8 mouse cellular contexts compared by ENCODE assay signal in the genomic region with DNA sequence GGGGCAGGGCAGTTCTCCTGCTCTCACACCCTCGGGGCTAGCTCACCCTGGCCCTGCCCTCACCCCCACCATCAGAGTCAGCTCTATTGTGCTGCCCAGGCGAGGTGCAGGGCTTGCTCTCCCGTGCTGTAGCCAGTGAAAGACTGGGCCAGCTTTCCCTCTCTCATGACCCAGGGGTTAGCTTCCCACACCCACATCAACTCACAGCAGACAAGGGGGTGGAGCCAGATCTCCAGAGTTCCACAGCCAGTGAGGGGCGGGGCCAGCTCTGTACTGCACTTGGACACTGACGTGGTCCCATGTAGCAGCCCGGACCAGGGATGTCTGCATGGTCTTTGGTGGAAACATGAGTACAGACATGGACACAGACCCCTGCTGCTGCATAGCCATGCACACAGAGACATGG. TPM values are rescaled to one million over a fixed set of nuclear protein-coding genes. Genes with fewer than 3 reads are reported as not detected.
A peak's percentile ranks its signal among the peaks of the same experiment; 100 is the strongest.
DNase-seq lines count a peak whose midpoint lies in the region; ATAC-seq and TF ChIP-seq lines count a peak whose summit lies in the region.

No protein-coding gene starts in this region.

- no peak overlapping the region for H3K4me2 ChIP-seq in midbrain, embryonic 12.5 days (replicated peaks)
- no peak overlapping the region for H3K4me2 ChIP-seq in midbrain, embryonic 14.5 days (ENCODE audit: low read length)
- H3K4me2 ChIP-seq in heart, embryonic 12.5 days, result no peak overlapping the region
- H3K4me2 ChIP-seq in forebrain, embryonic 13.5 days, result no peak overlapping the region

- WGBS in midbrain, embryonic 12.5 days, result 19% methylated on average over 6 of the region's 6 CpGs
- WGBS in midbrain, embryonic 14.5 days, result 24% methylated on average over 6 of the region's 6 CpGs
- WGBS in heart, embryonic 12.5 days, result 30% methylated on average over 6 of the region's 6 CpGs
- 22% methylated on average over 6 of the region's 6 CpGs for WGBS in forebrain, embryonic 13.5 days

- intact Hi-C loops in left cerebral cortex, adult 2 months (cut with DNase I), result no loop called here

- H3K36me3 ChIP-seq in midbrain, embryonic 12.5 days, result no peaks in the 10 kb centered on the region
- H3K36me3 ChIP-seq in midbrain, embryonic 14.5 days (ENCODE audit: control insufficient read depth, insufficient read depth, low read length), result no peaks in the 10 kb centered on the region
- H3K36me3 ChIP-seq in heart, embryonic 12.5 days, result no peaks in the 10 kb centered on the region
- H3K36me3 ChIP-seq in forebrain, embryonic 13.5 days (ENCODE audit: poor library complexity, severe bottlenecking), result no peaks in the 10 kb centered on the region

- peak; percentile 52; the same call in 1 of the 2 replicates for ATAC-seq in midbrain, embryonic 12.5 days (ENCODE audit: low FRiP score, low read depth)
- no peak for ATAC-seq in midbrain, embryonic 14.5 days (ENCODE audit: low FRiP score, low TSS enrichment)
- ATAC-seq in heart, embryonic 12.5 days (ENCODE audit: insufficient number of reproducible peaks, low FRiP score), result peak; percentile 76
- ATAC-seq in megakaryocyte-erythroid progenitor cell, adult 5-6 weeks (replicated peaks; ENCODE audit: low FRiP score, low TSS enrichment, poor library complexity, severe bottlenecking), result peak; percentile 76
- no peak for ATAC-seq in forebrain, embryonic 13.5 days

- TF ChIP-seq CTCF in left cerebral cortex, adult 2 months (IDR thresholded peaks at IDR 0.05), result no peak

- H3K9ac ChIP-seq in midbrain, embryonic 12.5 days (replicated peaks), result no peak overlapping the region
- no peak overlapping the region for H3K9ac ChIP-seq in midbrain, embryonic 14.5 days (replicated peaks; ENCODE audit: low read length)
- peak overlapping the region; percentile 27; the same call in 1 of the 2 replicates for H3K9ac ChIP-seq in heart, embryonic 12.5 days
- H3K9ac ChIP-seq in forebrain, embryonic 13.5 days, result no peak overlapping the region

- no peak for DNase-seq in midbrain, embryonic 14.5 days
- peak; percentile 53 to 65 for DNase-seq in kidney, postnatal 25 days
- no peak for DNase-seq in left cerebral cortex, adult 2 months (ENCODE audit: extremely low spot score in 1 of 2, low spot score in 2 of 2)
- no peak for DNase-seq in layer of hippocampus, adult 18-20 months (ENCODE audit: low spot score in 2 of 2)

- H3K27me3 ChIP-seq in midbrain, embryonic 12.5 days, result 0 out of 2 replicates have a peak, but pooled peaks cover 2% of the 10 kb centered on the region
- no peaks in the 10 kb centered on the region for H3K27me3 ChIP-seq in midbrain, embryonic 14.5 days (ENCODE audit: control insufficient read depth, insufficient read depth, low read length)
- H3K27me3 ChIP-seq in heart, embryonic 12.5 days (replicated peaks), result no peaks in the 10 kb centered on the region
- no peaks in the 10 kb centered on the region for H3K27me3 ChIP-seq in forebrain, embryonic 13.5 days

- no peak overlapping the region for H3K27ac ChIP-seq in midbrain, embryonic 12.5 days (replicated peaks)
- no peak overlapping the region for H3K27ac ChIP-seq in midbrain, embryonic 14.5 days (replicated peaks; ENCODE audit: low read depth, low read length)
- H3K27ac ChIP-seq in heart, embryonic 12.5 days (ENCODE audit: poor library complexity, severe bottlenecking), result 0 out of 2 replicates have a peak overlapping the region, but pooled peaks have one; percentile 1
- H3K27ac ChIP-seq in left cerebral cortex, adult 2 months, result no peak overlapping the region
- no peak overlapping the region for H3K27ac ChIP-seq in forebrain, embryonic 13.5 days

- H3K4me3 ChIP-seq in midbrain, embryonic 12.5 days, result no peak overlapping the region
- no peak overlapping the region for H3K4me3 ChIP-seq in midbrain, embryonic 14.5 days (replicated peaks; ENCODE audit: low read depth, low read length)
- no peak overlapping the region for H3K4me3 ChIP-seq in heart, embryonic 12.5 days
- no peak overlapping the region for H3K4me3 ChIP-seq in left cerebral cortex, adult 2 months
- H3K4me3 ChIP-seq in forebrain, embryonic 13.5 days, result no peak overlapping the region

- peaks cover 17% of the 10 kb centered on the region; the same call in 1 of the 2 replicates for H3K4me1 ChIP-seq in midbrain, embryonic 12.5 days
- no peaks in the 10 kb centered on the region for H3K4me1 ChIP-seq in midbrain, embryonic 14.5 days (ENCODE audit: control insufficient read depth, insufficient read depth, low read length)
- peaks cover 30% of the 10 kb centered on the region for H3K4me1 ChIP-seq in heart, embryonic 12.5 days (replicated peaks)
- peaks cover 6% of the 10 kb centered on the region; the same call in 1 of the 2 replicates for H3K4me1 ChIP-seq in forebrain, embryonic 13.5 days

- no peaks in the 10 kb centered on the region for H3K9me3 ChIP-seq in midbrain, embryonic 12.5 days
- no peaks in the 10 kb centered on the region for H3K9me3 ChIP-seq in midbrain, embryonic 14.5 days (ENCODE audit: control insufficient read depth, low read length)
- no peaks in the 10 kb centered on the region for H3K9me3 ChIP-seq in heart, embryonic 12.5 days (replicated peaks)
- H3K9me3 ChIP-seq in forebrain, embryonic 13.5 days (replicated peaks), result no peaks in the 10 kb centered on the region

RNA-seq across cellular contexts. Expression of gene Nfe2l3, which starts 33.4 kb away (rescaled TPM):
- polyA plus RNA-seq in midbrain, embryonic 12.5 days (2016; fragmentation: Nextera tagmentation; extraction: Ambion mirVana), result 5.4 and 5.9 TPM in 2 replicates
- 8.2 and 9.0 TPM in 2 replicates for polyA plus RNA-seq in midbrain, embryonic 14.5 days (2014; fragmentation: Nextera tagmentation; extraction: Ambion mirVana)
- 5.3 and 5.4 TPM in 2 replicates for polyA plus RNA-seq in heart, embryonic 12.5 days (2016; fragmentation: Nextera tagmentation; extraction: Ambion mirVana)
- not detected in 2 replicates for total RNA-seq in megakaryocyte-erythroid progenitor cell, adult 5-6 weeks (2014; fragmentation: Nextera tagmentation)
- total RNA-seq in megakaryocyte-erythroid progenitor cell, adult 5-6 weeks (2017), result not detected in 2 replicates
- 1 to 10 TPM; 1.5 to 1.7 TPM for total RNA-seq in left cerebral cortex, adult 2 months (2021)
- polyA plus RNA-seq in forebrain, embryonic 13.5 days (2015; fragmentation: Nextera tagmentation; extraction: Ambion mirVana), result 3.7 and 3.8 TPM in 2 replicates
- 1 to 10 TPM; 3.2 to 3.7 TPM for total RNA-seq in layer of hippocampus, adult 18-20 months (2021)

Comparison
In these comparisons a context has a peak if more than half of its experiments do, and no peak if none do; other contexts are left out.
1. ATAC-seq: peak in midbrain, embryonic 12.5 days (single experiment), heart, embryonic 12.5 days (single experiment) and megakaryocyte-erythroid progenitor cell, adult 5-6 weeks (single experiment); none in midbrain, embryonic 14.5 days (single experiment) and forebrain, embryonic 13.5 days (single experiment).
2. DNase-seq: peak in kidney, postnatal 25 days (2 of 2); none in midbrain, embryonic 14.5 days (single experiment), left cerebral cortex, adult 2 months (0 of 2) and layer of hippocampus, adult 18-20 months (0 of 2).